Mouse (Mus musculus): ENCODE measurements around the gene Cks1b.

Cks1b gene

GRCm38 (mm10) chr3:89395806-89396653 is 22.2 kb downstream of the Cks1b start:
- DNase-seq (ENCODE audit: low spot score), result peak; percentile 87

- peak; percentile 37 for DNase-seq (ENCODE audit: low spot score)
Measured at GRCm38 (mm10) chr3:89395419-89395805, 22.8 kb downstream of the Cks1b start.

GRCm38 (mm10) chr3:89394894-89395256 is 23.3 kb downstream of the Cks1b start:
- peak; percentile 89 for DNase-seq (ENCODE audit: low spot score)

- peak; percentile 85 for DNase-seq (ENCODE audit: low spot score)
Measured at GRCm38 (mm10) chr3:89394006-89394893, 23.9 kb downstream of the Cks1b start, which contains the start of gene Zbtb7b. Gene Zbtb7b (minus strand): TSS chr3:89394776.

GRCm38 (mm10) chr3:89393605-89394004 is 24.6 kb downstream of the Cks1b start:
- peak; percentile 98 for DNase-seq (ENCODE audit: low spot score)

GRCm38 (mm10) chr3:89392871-89393311 is 25.3 kb downstream of the Cks1b start:
- DNase-seq (ENCODE audit: low spot score), result peak; percentile 43

GRCm38 (mm10) chr3:89391663-89392511 is 26.3 kb downstream of the Cks1b start:
- DNase-seq (ENCODE audit: low spot score), result peak; percentile 74

GRCm38 (mm10) chr3:89390699-89391662 is 27.2 kb downstream of the Cks1b start:
- peak; percentile 63 for DNase-seq (ENCODE audit: low spot score)

GRCm38 (mm10) chr3:89390111-89390515 is 28.1 kb downstream of the Cks1b start:
- DNase-seq (ENCODE audit: low spot score), result peak; percentile 76

GRCm38 (mm10) chr3:89388901-89389740 is 29.1 kb downstream of the Cks1b start:
- DNase-seq (ENCODE audit: low spot score), result peak; percentile 63

GRCm38 (mm10) chr3:89388134-89388881 is 29.9 kb downstream of the Cks1b start:
- peak; percentile 66 for DNase-seq (ENCODE audit: low spot score)

GRCm38 (mm10) chr3:89387632-89388031 is 30.6 kb downstream of the Cks1b start:
- no peak for DNase-seq (ENCODE audit: low spot score)

GRCm38 (mm10) chr3:89386438-89387420 is 31.5 kb downstream of the Cks1b start:
- DNase-seq (ENCODE audit: low spot score), result no peak

GRCm38 (mm10) chr3:89385451-89385850 is 32.7 kb downstream of the Cks1b start:
- DNase-seq (ENCODE audit: low spot score), result no peak

GRCm38 (mm10) chr3:89384331-89385076 is 33.7 kb downstream of the Cks1b start:
- DNase-seq (ENCODE audit: low spot score), result no peak

GRCm38 (mm10) chr3:89383651-89384255 is 34.4 kb downstream of the Cks1b start:
- DNase-seq (ENCODE audit: low spot score), result no peak
